Mouse (Mus musculus) T-helper 1 cell (primary cell): ENCODE results near the gene Kcnk10.

Source experiments
- in situ Hi-C: fragments of 300-600 bp; cut with MboI, MseI; formaldehyde crosslinking; loops from one replicate; pipeline ENCODE4 v1.15.1; 2025; ENCODE audit warnings: high pct_unique_total_duplicates

Kcnk10 gene

DNA sequence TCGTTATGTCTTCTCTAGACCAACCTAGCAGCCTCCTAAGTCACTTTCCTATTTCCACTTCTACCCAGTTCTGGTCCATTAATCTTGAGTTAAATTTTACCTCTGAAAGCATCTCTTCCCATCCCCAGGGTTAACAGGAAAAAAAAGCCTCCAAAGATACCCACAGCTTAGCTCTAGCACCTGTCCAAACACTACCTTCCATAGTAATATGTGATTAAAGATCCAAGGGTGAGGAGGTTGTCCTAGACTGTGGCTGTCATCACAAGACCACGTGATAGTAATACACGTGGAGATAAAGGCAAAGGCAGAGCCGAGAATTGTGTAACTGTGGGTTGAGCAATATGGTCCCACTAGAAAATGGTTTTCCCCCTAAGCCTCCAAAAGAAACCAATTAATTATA, 56.8 kb downstream of the Kcnk10 start:
- in situ Hi-C loops, result no loop called here

DNA sequence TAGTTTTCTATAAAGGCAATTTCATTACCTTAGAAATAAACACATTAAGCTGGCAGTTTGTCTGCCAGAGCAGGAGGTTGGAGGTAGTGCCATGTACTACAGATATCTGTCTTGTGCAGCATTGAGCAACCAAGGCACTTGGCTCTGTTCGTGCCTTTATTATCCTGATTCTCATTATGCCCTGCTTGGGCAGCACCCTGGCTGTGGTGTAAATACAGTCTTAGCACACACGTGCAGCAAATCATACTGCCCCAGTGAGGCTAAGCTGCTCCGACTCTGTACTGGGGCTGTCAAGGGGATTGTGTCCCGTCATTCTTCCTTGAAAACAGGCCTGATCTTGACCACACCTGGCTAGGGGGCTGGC, 57.6 kb downstream of the Kcnk10 start:
- in situ Hi-C loops, result no loop called here

DNA sequence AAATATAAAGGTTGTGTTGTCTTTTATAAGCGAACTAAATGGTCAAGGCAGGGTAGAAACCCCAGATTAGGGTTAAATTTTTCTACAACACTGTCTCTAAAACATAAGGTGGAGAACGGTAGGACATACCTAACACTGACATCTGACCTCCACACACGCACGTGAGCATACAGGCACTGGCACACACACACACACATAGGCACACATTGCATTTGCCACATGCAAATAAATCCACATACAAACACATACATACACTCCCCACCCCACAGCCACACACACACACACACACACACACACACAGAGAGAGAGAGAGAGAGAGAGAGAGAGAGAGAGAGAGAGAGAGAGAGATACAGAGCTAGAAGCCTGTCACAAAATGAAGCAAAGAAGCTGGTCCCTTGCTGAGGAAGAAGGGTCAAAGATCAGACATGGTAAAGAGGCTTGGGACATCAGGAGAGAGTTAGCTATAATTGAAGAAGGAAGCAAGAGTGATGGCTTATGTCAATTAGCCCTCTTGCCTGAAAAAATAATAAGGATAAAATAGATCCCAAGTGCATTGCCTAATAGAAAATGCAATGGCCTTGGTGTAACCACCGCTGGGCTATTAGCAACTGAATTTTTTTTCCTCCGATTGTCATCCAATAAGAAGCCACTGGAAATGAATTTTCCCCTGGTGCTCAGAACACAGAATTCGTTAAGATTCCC, 58.1 kb downstream of the Kcnk10 start:
- in situ Hi-C loops, result no loop called here

DNA sequence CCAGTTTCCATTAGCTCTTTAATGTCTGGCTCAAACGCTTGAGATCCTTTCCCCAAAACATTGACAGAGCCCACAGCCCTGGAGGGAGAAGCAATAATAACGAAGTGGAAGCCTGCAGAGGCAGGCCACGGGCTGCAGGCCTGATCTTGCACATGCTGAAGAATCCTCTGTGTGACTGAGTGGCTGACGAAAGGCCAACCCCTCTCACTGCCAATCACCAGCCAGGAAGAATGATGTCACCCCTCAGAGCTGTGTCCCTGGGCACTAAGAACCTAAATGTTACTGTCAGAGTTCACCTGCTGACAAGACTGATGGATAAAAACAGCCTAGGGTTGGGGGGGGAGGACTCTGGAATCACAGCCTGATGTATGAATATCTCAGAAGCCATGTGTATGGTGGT, 72.5 kb downstream of the Kcnk10 start:
- in situ Hi-C loops, result no loop called here

DNA sequence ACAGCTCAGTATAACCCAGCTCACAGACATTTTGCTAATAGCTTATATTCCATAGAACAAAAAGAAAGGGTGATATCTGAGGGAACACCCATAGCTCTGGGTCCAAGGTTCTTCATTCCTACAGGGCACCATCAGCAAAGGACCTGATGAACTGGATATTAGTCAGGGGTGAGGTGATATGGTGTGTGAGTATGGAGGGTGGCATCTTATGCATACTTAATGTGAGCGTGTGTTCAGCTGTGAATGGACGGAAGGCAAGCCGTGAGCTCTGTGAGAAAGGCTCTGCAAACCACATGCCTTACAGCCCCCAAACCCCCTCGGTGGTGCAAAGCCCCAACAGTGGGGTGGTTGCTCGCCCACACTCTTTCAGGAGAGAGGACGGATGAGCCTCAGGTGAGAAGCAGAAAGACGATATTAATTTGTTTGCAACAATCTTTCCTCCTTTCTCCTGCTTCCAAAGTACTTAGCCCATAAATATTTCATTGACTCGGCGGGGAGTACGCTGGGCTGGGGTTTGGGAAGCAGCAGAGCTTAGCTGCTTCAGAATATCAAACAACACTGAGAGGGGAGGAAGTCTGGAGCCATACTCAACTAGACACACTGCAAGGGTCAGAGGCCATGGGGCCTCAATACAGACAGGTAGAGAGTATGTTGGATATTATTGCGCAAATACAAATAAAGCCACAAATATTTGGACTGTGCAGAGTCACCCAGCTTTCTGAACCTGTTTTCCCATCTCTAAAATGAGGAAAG, 76.4 kb downstream of the Kcnk10 start:
- in situ Hi-C loops, result no loop called here

DNA sequence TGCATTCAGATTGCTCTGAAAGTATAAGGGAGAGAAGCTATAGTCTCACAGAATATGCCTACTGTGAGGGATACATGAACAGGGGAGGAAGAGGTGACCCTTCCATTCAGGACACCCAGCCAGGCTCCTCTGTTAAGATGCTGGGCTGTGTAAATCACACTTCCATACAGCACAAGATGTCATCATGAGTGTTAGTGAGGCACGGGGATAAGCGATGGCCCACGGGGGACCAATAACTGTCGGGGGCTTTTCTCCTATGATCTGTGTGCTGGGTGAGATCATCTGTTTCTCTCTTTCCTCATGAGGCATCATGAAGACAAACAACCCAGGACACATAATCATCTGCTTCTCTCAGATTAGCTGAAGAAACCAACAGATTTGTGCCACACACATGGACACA, 77.1 kb downstream of the Kcnk10 start:
- in situ Hi-C loops, result no loop called here

DNA sequence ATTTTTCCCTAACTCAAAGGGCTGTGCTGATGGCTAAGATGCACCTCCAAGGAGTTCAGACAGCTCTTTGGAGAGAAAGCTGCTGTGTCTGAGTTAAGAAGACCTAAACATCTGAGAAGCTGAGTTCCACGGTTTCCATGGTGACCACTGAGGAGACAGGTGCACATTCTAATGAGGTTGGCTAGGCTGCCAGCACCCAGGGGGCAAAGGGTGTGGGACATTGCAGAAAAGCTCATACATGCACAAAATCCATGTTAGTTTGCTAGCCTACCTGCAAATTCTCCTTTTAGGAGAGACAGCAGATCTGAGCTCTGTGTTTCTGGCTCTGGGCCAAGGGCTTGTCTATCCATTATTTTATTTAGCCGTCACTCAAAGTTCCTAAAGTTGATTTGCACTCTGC, 96.7 kb downstream of the Kcnk10 start:
- in situ Hi-C loops, result no loop called here

DNA sequence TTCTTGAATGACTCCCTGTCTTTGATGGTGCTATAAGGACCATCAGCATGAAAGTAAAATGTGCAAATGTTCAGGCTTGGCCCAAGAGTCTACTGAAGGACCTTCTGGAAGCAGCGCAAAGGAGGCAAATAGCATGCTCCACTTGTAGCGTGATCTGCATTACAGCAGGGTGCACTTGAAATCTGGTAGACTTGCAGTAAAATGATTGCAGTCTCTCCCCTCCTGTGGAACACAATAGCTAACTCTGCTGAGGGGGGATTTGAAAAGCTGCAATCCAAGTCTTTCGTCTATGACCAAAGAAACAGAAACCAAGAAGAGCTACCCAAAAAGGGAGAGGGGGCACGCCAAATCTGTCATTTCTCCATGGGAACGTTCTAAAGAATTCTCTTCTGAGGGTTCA, 97.1 kb downstream of the Kcnk10 start:
- in situ Hi-C loops, result no loop called here

DNA sequence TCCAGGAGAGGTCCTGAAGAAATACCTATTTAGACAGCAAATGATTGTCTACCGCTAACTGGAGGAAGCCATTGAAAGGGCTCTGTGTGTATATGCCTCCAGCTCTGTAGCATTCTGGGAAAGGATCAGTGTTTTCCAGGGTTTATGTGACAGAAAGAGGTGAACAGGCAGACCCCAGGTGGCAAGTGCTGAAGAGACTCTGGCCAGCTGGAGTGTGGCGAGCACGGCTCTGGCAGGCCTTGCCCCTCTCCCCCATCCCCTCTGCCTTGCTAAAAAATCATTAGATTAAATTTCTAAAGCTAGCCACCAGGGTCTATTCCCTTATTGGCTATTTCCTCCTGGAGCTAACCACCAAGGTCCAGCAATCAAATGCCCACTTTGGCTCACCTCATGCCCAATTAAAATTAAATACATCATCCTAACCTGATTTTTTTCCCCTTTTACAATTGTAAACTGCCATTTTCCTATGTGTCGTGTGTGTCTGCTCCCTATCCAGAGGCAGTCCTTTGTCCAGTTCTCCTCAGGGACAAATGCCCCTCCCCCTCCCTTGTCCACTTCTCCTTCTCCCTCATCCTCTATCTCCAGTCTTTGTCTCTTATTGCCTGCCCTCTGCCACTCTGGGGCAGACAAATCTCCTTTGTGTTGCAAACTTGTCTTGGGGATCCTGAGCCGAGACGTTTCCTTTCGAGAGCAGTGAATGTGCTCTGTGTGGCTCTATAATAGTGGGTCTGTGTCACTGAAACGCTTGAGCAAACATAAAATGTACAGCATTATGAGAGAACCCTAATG, 100.2 kb downstream of the Kcnk10 start:
- in situ Hi-C loops, result loop anchor here (5.0 kb wide), 1 partner anchor 34 kb away; no protein-coding TSS in a partner anchor

DNA sequence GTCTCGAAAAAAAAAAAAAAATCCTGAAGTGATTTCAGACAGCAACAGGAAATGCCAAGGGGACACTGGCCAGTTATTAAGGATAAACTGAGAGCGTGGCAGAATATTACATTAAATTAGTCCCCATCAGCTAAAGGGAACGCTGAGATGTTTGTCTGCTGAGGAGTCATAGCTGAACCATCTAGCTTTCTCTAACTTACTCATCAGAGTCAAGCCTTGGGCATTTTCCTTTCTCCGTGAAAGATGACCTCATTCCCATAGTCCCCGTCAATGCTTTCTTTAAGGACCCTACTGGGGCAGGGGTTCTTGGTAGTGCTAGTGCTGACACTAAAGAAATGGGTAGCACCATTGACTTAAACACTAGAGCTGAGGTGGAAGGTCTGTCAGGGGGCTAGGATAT, 106.9 kb downstream of the Kcnk10 start:
- in situ Hi-C loops, result no loop called here

DNA sequence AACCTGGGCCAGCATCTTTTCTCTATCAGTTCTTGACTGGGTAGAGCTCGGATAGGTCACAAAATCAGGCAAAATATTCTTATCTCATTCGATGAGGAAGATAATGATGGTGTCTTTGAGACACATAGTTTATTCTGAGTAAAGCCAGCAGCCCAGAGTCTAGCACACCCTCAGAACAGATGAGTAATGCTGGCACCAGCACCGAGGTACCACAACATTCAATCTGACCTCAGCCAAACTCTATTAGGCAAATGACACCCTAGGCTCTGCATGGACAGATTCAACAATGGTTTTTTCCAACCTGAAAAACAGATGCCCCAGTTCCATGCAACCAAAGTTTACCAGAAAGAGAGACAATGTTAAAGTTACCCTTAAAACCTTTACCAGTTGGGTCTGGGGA, 108.0 kb downstream of the Kcnk10 start:
- in situ Hi-C loops, result no loop called here

DNA sequence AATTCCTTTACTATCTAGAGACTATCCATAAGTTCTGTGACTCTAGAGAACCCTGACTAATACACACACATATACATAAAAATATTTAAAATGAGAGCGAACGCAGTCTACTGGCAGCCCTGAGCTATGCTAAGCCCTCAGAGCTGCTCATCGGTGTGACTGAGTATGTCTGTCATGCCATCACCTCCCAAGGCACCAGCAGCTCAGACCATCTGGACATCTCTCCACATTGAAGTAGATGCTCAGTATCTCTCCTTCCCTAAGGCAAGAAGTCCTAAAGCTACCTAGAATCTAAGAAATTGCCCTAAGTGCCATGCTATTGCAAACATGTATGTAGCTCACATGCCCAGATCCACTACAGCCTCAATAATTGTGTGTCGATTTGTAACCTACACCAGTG, 110.3 kb downstream of the Kcnk10 start:
- in situ Hi-C loops, result no loop called here

DNA sequence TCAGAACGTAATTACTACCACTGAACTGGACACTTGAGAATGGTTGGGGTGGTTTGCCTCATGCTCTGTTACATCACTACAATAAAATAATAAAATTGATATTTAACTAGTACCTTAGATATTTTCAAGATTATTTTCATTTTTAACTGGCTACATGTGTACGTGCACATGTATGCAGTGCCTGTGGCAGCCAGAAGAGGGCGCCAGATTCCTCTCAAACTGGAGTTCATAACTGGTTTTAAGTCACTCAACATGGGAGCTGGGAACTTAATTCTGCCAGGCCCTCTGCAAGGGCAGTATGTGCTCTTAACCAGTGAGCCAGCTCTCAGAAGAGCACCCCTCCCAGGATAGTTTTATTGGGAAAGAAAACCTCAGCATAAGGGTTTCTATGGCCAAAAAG, 118.2 kb downstream of the Kcnk10 start:
- in situ Hi-C loops, result no loop called here

DNA sequence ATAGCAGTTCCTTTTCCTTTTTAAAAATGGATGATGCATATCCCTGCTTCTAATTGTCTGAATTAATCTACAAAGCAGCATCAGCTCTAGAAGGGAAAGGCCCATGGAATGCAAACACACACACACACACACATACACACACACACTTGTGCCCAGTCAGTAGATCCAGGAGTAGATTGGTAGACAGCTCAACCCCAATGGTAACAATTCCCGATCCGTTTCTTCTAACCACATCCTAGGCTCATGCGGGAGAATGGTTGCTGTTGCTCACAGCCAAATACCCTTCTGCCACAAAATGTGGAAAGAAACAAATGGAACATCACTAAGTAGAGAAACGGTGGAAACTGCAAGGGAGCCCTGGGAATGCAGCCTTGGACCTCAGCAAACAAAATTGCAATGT, 119.2 kb downstream of the Kcnk10 start:
- in situ Hi-C loops, result no loop called here

DNA sequence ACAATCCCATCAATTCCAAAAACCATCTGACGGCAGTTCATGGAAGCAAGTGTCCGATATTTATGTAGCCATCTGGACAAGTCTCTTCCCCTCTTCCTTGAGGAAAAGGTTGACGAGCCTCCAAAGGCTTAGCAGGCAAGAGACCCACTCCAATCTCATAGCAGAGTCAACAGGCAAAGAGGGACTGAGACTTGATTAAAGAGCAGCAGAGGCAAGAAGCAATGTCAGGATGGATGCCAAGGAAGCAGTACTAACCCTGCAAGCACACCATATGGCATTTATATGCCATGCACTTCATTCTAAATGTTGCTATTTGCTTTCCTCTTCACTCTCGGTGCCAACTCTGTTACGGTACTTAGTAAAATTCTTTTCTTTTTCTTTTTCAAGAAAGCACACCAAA, 119.6 kb downstream of the Kcnk10 start:
- in situ Hi-C loops, result no loop called here

DNA sequence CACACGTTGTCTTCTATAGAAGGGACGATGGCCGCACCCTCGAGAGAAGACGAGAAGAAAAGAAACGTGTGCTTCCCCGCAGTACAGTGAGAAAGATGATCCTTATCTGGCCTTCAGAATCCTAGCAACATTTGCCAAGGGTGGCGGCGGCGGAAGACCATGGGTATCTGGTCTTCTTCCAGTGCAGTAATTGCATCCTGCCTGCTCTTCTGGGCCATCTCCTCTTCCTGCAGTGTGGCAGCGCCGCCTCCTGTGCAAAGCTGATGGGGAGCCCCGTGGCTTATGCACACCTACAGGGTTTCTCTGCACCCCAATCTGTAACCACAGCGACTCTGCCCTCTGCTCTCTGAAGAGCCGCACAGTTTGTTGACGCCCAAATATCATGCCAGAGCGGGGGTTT, 124.9 kb downstream of the Kcnk10 start:
- in situ Hi-C loops, result no loop called here

DNA sequence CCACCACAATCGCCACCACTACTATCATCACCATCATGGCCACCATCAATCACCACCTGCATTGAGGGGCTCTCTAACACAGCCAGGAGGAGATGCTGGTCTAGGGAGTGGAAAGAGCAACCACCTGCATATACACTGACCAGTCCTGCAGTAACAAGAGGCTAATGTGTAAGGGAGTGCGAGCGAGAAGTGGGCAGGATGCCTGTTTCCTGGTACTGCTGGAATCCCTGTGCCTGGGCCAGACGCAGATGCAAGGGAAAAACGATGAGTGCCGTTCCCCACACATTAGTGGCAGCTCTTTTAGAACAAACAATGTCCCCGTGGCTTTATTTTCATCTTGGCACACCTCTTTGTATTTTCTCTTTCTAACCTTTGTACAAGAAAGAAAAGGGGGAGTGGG, 125.5 kb downstream of the Kcnk10 start:
- in situ Hi-C loops, result no loop called here

DNA sequence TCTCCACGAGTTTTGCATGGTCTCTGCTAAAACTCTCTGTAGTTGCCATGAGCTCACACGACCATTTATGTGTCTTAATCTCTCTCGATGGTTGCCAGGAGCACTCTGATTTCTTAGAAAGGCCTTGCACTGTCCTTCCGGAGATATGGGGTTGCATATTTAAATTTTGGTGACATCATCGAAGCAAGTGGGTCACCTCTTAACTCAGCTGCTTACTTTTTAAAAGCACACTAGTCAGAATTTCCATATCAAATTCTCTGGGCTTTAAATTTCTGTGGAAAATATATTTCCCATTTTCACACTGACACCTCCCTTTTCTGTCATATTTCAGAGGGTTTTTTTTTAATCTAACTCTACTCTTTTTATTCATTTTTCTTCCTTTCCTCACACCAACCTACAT, 132.5 kb downstream of the Kcnk10 start:
- in situ Hi-C loops, result no loop called here

DNA sequence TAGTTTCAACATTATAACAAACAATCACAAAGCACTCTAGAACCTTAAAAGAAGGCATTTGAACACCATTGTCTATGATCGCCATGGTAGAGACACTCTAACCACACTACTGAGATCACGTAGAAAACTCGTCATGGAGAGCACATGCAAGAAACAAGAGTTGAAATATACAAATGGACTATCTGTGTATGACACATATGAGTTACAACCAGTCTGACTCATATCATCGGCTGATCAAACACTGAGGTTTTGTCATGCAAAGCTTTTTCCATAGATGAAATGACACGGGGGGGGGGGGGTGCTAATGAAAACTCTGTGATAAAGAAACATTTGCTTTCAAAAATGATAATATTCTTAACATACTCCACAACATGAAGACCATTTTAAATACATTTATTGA, 133.2 kb downstream of the Kcnk10 start:
- in situ Hi-C loops, result no loop called here

DNA sequence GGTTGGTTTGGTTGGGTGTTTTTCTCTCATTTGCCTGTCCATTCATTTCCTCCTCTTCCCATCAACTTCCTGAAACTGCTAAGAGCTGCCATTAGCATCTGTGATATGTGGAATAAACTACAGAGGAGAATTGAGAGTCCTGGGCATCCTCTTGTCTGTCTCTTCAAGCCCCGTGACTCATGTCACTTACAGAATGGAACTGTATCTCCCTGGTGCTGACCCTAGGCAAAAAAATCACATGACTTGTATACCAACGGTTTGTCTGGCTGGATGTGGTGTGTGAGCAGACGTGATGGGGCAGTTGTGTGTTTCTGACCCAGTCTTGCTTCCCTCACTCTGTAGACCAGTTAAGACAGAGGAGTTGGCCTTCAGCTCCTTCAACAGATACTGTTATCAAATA, 134.4 kb downstream of the Kcnk10 start:
- in situ Hi-C loops, result no loop called here

DNA sequence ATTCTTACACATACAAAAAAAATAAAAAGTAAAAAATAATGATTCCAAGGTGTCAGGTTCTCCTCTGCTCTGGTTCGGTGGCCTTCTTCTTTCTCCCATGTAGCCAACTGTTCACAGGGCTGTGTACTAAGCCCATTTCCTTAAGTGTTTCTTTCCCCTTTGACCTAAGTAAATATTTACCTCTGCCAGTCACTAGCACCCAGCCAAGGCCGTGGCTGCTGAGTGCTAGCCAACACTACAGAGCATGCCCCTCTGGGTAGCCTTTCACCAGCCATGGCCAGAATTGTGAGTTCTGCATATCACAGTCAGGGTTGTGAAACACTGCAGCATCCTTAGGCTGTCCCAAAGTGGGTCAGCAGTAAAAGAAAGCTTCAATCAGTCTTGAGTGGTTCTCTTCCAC, 140.0 kb downstream of the Kcnk10 start:
- in situ Hi-C loops, result no loop called here

DNA sequence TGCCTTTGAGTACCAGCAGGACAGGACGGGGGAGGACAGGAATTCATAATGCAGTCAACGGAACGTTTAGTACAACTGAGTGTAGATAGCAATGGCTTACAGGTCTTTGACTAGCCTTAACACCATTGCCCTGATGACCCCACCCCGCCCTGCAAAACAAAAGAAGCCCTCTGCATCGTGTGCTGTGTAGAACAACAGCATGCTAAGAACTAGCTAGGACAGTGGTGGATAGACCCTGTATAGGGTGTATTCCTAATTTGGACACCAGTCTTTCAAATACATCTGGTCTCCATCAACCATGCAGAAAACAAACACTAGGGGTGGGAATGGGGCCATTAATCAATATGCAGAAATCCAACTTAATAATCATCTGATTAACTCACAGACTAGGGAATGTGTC, 147.4 kb downstream of the Kcnk10 start:
- in situ Hi-C loops, result no loop called here

DNA sequence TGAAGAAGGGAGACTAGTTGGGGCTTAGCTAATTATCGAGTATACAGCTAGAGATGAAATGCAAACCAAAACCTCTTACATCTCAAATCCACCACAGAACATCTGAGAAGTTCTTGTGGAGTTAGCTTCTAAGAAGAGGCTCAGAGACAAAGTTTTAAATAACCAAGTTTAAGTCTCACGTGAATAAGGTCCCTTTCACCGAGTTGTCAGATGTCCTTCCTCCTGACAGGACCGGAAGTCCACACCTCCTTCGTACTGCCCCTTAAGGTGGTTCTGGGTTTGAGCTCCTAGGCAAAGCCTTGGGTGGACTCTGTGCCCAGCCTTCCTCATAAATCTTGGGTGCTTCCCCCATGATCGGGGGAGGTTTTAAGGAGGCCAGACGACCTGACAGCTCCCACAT, 156.8 kb downstream of the Kcnk10 start:
- in situ Hi-C loops, result no loop called here
